Mouse (Mus musculus) large intestine, adult 2 months (tissue): ENCODE results near the gene Zfp593. TPM values are rescaled to one million over a fixed set of nuclear protein-coding genes. Genes with fewer than 3 reads are reported as not detected.

Experiments
- DNase-seq: peaks from one replicate; pipeline ENCODE4 v3.0.0-alpha.2; 2012; ENCODE audit warnings: low read depth, low spot score
- WGBS: fragments of 180-500 bp; shearing (Covaris S2); methylation state at CpG from one replicate; pipeline ENCODE4 v1.1.7; 2018; 5-methylcytosine and 5-hydroxymethylcytosine counted together
- polyA plus RNA-seq: library from polyadenylated mRNA; depleted of rRNA; stranded (reverse); fragments of >200 nt; gene quantifications from 2 replicates; pipeline ENCODE4 v1.2.3, GENCODE M21; 2012; rRNA removed

The Zfp593 gene
- polyA plus RNA-seq, 1 experiment, result 9.1 TPM

GRCm38 (mm10) chr4:134237582-134238278 lies 7.7 kb downstream of the Zfp593 start:
- peak; percentile 28 for DNase-seq
- 16% methylated on average over 19 of the region's 19 CpGs for WGBS

GRCm38 (mm10) chr4:134234876-134235275 lies 10.5 kb downstream of the Zfp593 start:
- no peak for DNase-seq
- WGBS, result 82% methylated on average over 5 of the region's 5 CpGs

GRCm38 (mm10) chr4:134230431-134230830 lies 15.0 kb downstream of the Zfp593 start:
- WGBS, result 18% methylated on average over 8 of the region's 8 CpGs
- no peak for DNase-seq

GRCm38 (mm10) chr4:134227194-134227593 lies 18.2 kb downstream of the Zfp593 start, which contains the start of gene Catsper4:
Catsper4 (minus strand) TSS chr4:134227383.
- 84% methylated on average over 8 of the region's 8 CpGs for WGBS
- no peak for DNase-seq

- DNase-seq, result peak; percentile 58
- 30% methylated on average over 11 of the region's 11 CpGs for WGBS
Observed at GRCm38 (mm10) chr4:134222793-134223600, 22.4 kb downstream of the Zfp593 start.

- 57% methylated on average over 6 of the region's 6 CpGs for WGBS
- DNase-seq, result no peak
Observed at GRCm38 (mm10) chr4:134206488-134207053, 38.8 kb downstream of the Zfp593 start.

DNA sequence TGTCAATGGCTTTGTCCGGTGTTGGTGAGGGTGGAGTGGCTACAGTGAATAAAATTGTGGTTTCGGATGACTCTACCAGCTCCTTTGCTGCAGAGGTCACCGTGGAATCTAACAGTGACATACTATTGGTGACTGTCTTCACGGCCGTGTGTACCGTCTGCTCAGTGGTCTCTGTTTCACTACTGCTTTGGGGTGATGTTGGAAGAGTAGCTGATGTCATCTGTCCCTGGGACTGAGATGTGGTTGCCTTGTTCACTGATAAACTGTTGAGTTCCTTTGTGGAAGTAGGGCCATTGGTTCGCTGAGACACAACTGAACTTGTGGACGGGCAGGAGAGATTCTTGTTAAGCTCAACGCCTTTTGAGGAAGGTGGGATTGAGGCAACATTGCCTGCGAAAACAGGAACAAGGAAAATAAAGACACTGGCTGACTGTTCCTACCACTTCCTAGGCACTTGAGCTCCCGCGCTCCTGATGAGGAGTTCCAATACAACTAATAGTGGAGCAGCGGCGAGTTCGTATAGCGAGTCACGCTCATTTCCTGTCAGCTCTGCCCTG lies 42.0 kb downstream of the Zfp593 start:
- no peak for DNase-seq
- WGBS, result 86% methylated on average over 17 of the region's 17 CpGs

- WGBS, result 93% methylated on average over 4 of the region's 4 CpGs
- no peak for DNase-seq
Observed at GRCm38 (mm10) chr4:134202904-134203303, 42.5 kb downstream of the Zfp593 start, which contains the start of gene Gm7534. Gm7534 (minus strand) TSS chr4:134203004.

DNA sequence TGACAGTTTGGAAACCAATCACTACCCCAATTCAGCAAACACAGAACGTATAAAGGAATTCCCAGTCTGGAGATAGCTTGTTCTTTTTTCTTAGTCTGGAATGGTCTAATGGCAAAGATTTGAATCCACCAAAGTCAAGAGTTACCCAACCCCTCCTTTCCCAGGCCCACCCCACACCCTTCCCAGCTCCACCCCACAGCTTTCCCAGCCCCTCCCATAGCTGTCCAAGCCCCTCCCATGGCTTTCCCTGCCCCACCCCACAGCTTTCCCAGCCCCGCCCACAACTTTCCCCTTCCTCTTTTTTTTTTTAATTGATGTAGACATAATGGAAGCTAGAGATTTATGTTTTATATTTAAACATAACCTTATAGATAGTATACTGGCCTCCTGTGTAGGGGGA lies 46.0 kb downstream of the Zfp593 start:
- no peak for DNase-seq
- WGBS, result 67% methylated on average over 2 of the region's 2 CpGs

Other genes with a start within 250 kb of the Zfp593 start
- 30.1 and 30.5 TPM in 2 replicates for gene Dhdds, start 244.7 kb downstream of the Zfp593 start, polyA plus RNA-seq
- gene Lin28a, start 226.8 kb downstream of the Zfp593 start, polyA plus RNA-seq, result not detected in 2 replicates
- 0.24 and 0.45 TPM in 2 replicates for gene Zfp683, start 191.8 kb downstream of the Zfp593 start, polyA plus RNA-seq
- gene Crybg2, start 184.8 kb downstream of the Zfp593 start, polyA plus RNA-seq, result 33.6 and 47.2 TPM in 2 replicates
- gene Cd52, start 150.5 kb downstream of the Zfp593 start, polyA plus RNA-seq, result 97.7 and 132 TPM in 2 replicates
- gene Ubxn11, start 143.0 kb downstream of the Zfp593 start, polyA plus RNA-seq, result 4.7 and 5.0 TPM in 2 replicates
- gene Sh3bgrl3, start 116.8 kb downstream of the Zfp593 start, polyA plus RNA-seq, result 651 and 734 TPM in 2 replicates
- 12.7 and 22.2 TPM in 2 replicates for gene Cep85, start 58.5 kb downstream of the Zfp593 start, polyA plus RNA-seq
- not detected in 2 replicates for gene Gm7534, start 42.6 kb downstream of the Zfp593 start, polyA plus RNA-seq
- gene Catsper4, start 18.2 kb downstream of the Zfp593 start, polyA plus RNA-seq, result 1.4 and 1.5 TPM in 2 replicates
- gene Cnksr1, start 7.2 kb downstream of the Zfp593 start, polyA plus RNA-seq, result 30.7 and 41.9 TPM in 2 replicates
- not detected in 2 replicates for gene E130218I03Rik, start 1.9 kb downstream of the Zfp593 start, polyA plus RNA-seq
- not detected in 2 replicates for gene Gm30191, start 1.3 kb upstream of the Zfp593 start, polyA plus RNA-seq
- 5.5 and 6.4 TPM in 2 replicates for gene Grrp1, start 8.5 kb upstream of the Zfp593 start, polyA plus RNA-seq
- 4.7 and 7.2 TPM in 2 replicates for gene Pdik1l, start 42.3 kb upstream of the Zfp593 start, polyA plus RNA-seq
- 0.10 and 0.27 TPM in 2 replicates for gene Trim63, start 69.5 kb upstream of the Zfp593 start, polyA plus RNA-seq
- 27.4 and 49.7 TPM in 2 replicates for gene Slc30a2, start 97.6 kb upstream of the Zfp593 start, polyA plus RNA-seq
- gene Extl1, start 138.3 kb upstream of the Zfp593 start, polyA plus RNA-seq, result 1.7 and 1.9 TPM in 2 replicates
- 32.1 and 41.9 TPM in 2 replicates for gene Pafah2, start 150.7 kb upstream of the Zfp593 start, polyA plus RNA-seq
- gene Stmn1, start 222.7 kb upstream of the Zfp593 start, polyA plus RNA-seq, result 40.1 and 45.3 TPM in 2 replicates